ENCODE assay signal across 8 mouse cellular contexts in genomic region chr1:154117688-154118373, GRCm38 (mm10).
DNase-seq lines count a peak whose midpoint lies in the region; ATAC-seq and TF ChIP-seq lines count a peak whose summit lies in the region.

No protein-coding gene starts in this region.

- 20% methylated on average over 17 of the region's 20 CpGs for WGBS in lung, postnatal 0 days

- H3K27me3 ChIP-seq in ES-Bruce4 (ENCODE audit: control insufficient read depth, insufficient read depth, low read length, poor library complexity, severe bottlenecking) = no peaks in the 10 kb centered on the region
- no peaks in the 10 kb centered on the region for H3K27me3 ChIP-seq in lung, postnatal 0 days (replicated peaks; ENCODE audit: insufficient read depth, low read length)

- peak; percentile 24 for DNase-seq in cerebellum, adult 11 months
- peak; percentile 38 to 47 for DNase-seq in frontal cortex, adult 2 months (ENCODE audit: extremely low spot score in 1 of 2, low spot score in 1 of 2)
- DNase-seq in layer of hippocampus, adult 8-10 months (ENCODE audit: low spot score in 2 of 2) = peak; percentile 49 to 50
- DNase-seq in lung, postnatal 0 days (ENCODE audit: low spot score) = peak; percentile 84
- DNase-seq in ovary, postnatal 36 days (ENCODE audit: low spot score) = peak; percentile 80
- DNase-seq in thymus, postnatal 25 days = peak; percentile 61

- no peaks in the 10 kb centered on the region for H3K9me3 ChIP-seq in ES-Bruce4 (replicated peaks; ENCODE audit: control insufficient read depth, insufficient read depth, low read length, poor library complexity, severe bottlenecking)
- H3K9me3 ChIP-seq in lung, postnatal 0 days (ENCODE audit: low read length) = no peaks in the 10 kb centered on the region

- no peaks in the 10 kb centered on the region for H3K4me1 ChIP-seq in ES-Bruce4 (ENCODE audit: control insufficient read depth, insufficient read depth, low read length)
- peaks cover 9% of the 10 kb centered on the region for H3K4me1 ChIP-seq in lung, postnatal 0 days (ENCODE audit: insufficient read depth, low read depth, low read length)

- TF ChIP-seq POLR2A in ES-Bruce4 (IDR thresholded peaks at IDR 0.05; ENCODE audit: insufficient read depth, low read length) = no peak

- TF ChIP-seq EP300 in ES-Bruce4 (IDR thresholded peaks at IDR 0.05; ENCODE audit: insufficient read depth, low read depth, low read length) = 0 out of 2 replicates have a peak, but pooled peaks have one; percentile 43
- peak; percentile 78 for TF ChIP-seq EP300 in lung, postnatal 0 days (IDR thresholded peaks at IDR 0.05)

- H3K36me3 ChIP-seq in ES-Bruce4 (ENCODE audit: control insufficient read depth, insufficient read depth, low read length, poor library complexity, severe bottlenecking) = no peaks in the 10 kb centered on the region
- no peaks in the 10 kb centered on the region for H3K36me3 ChIP-seq in lung, postnatal 0 days (ENCODE audit: insufficient read depth, low read length)

- H3K9ac ChIP-seq in ES-Bruce4 (ENCODE audit: low read depth, poor library complexity, severe bottlenecking) = peak overlapping the region; percentile 47
- no peak overlapping the region for H3K9ac ChIP-seq in lung, postnatal 0 days (replicated peaks; ENCODE audit: low read depth)

- 0 out of 2 replicates have a peak overlapping the region, but pooled peaks have one; percentile 14 for H3K4me3 ChIP-seq in ES-Bruce4 (ENCODE audit: low read depth, low read length)
- no peak overlapping the region for H3K4me3 ChIP-seq in lung, postnatal 0 days (ENCODE audit: low read depth, low read length)

- ATAC-seq in hematopoietic stem cell, adult 5-6 weeks (replicated peaks in 1 of 2; ENCODE audit: insufficient read depth in 1 of 2, low FRiP score in 2 of 2, low TSS enrichment in 1 of 2, low read depth in 1 of 2, poor library complexity in 2 of 2, severe bottlenecking in 2 of 2) = peak; percentile 68 to 79
- ATAC-seq in lung, postnatal 0 days = peak; percentile 80

- peak overlapping the region; percentile 39 for H3K4me2 ChIP-seq in lung, postnatal 0 days (replicated peaks; ENCODE audit: low read depth, low read length)

- peak; percentile 56 for TF ChIP-seq CTCF in ES-Bruce4 (IDR thresholded peaks at IDR 0.05; ENCODE audit: low read depth, low read length)
- peak; percentile 70 for TF ChIP-seq CTCF in lung, postnatal 0 days (IDR thresholded peaks at IDR 0.05)

- H3K27ac ChIP-seq in ES-Bruce4 (ENCODE audit: insufficient read depth, low read length) = no peak overlapping the region
- H3K27ac ChIP-seq in lung, postnatal 0 days (ENCODE audit: low read length) = peak overlapping the region; percentile 79

Comparison
In these comparisons a context has a peak if more than half of its experiments do, and no peak if none do; other contexts are left out.
1. DNase-seq: peak in every context shown above with its lines; median percentile 84 in lung, postnatal 0 days; 80 in ovary, postnatal 36 days; 61 in thymus, postnatal 25 days; 50 in layer of hippocampus, adult 8-10 months; 42 in frontal cortex, adult 2 months; 24 in cerebellum, adult 11 months.